Mouse (Mus musculus) liver, adult 2 months (tissue): ENCODE measurements around the gene Gm20388. TPM values are rescaled to one million over a fixed set of nuclear protein-coding genes. Genes with fewer than 3 reads are reported as not detected.

Experiments
- DNase-seq: peaks from one replicate; pipeline ENCODE4 v3.0.0-alpha.2; 2011; ENCODE audit warnings: low read depth, low spot score; ENCODE audit errors: extremely low read depth
- H3K27ac ChIP-seq: fragments of 200-500 bp; replicated peaks from 2 replicates; pipeline ENCODE4 v1.5.1; 2012; ENCODE audit warnings: low read depth, mild to moderate bottlenecking, control low read depth, inconsistent platforms, low read length; ENCODE audit not compliant: insufficient read depth
- H3K27me3 ChIP-seq: fragments of 200-500 bp; 2 replicates; pipeline ENCODE4 v1.6.1; 2012; ENCODE audit warnings: mild to moderate bottlenecking, moderate library complexity, low read length, inconsistent platforms; ENCODE audit not compliant: control insufficient read depth, insufficient read depth
- H3K36me3 ChIP-seq: fragments of 200-500 bp; 2 replicates; pipeline ENCODE4 v1.6.1; 2012; ENCODE audit warnings: low read length, inconsistent platforms; ENCODE audit not compliant: control insufficient read depth, insufficient read depth
- H3K4me1 ChIP-seq: fragments of 200-500 bp; 2 replicates; pipeline ENCODE4 v1.6.1; 2011; ENCODE audit warnings: low read length; ENCODE audit not compliant: control insufficient read depth, insufficient read depth
- H3K4me3 ChIP-seq: fragments of 200-500 bp; 2 replicates; pipeline ENCODE4 v1.5.1; 2011; ENCODE audit warnings: low read depth, mild to moderate bottlenecking, control low read depth, low read length, moderate library complexity; ENCODE audit not compliant: insufficient read depth
- H3K79me2 ChIP-seq: fragments of 200-500 bp; 2 replicates; pipeline ENCODE4 v1.6.1; 2012; ENCODE audit warnings: inconsistent platforms, mild to moderate bottlenecking, low read length, moderate library complexity; ENCODE audit not compliant: control insufficient read depth, insufficient read depth
- H3K9ac ChIP-seq: fragments of 200-500 bp; 2 replicates; pipeline ENCODE4 v1.6.1; 2012; ENCODE audit warnings: low read depth, mild to moderate bottlenecking, control low read depth, inconsistent platforms, low read length
- CTCF ChIP-seq: fragments of 200-500 bp; IDR thresholded peaks from 2 replicates; pipeline ENCODE4 v1.5.1; 2011; ENCODE audit warnings: low read depth, low read length, control low read depth
- POLR2A ChIP-seq: fragments of 200-500 bp; IDR thresholded peaks from 2 replicates; pipeline ENCODE4 v1.6.1; 2011; ENCODE audit warnings: low read length, control low read depth; ENCODE audit not compliant: insufficient read depth; ENCODE audit errors: extremely low read depth
- WGBS: fragments of 180-500 bp; shearing (Covaris S2); methylation state at CpG from one replicate; pipeline ENCODE4 v1.1.7; 2018; 5-methylcytosine and 5-hydroxymethylcytosine counted together
- polyA plus RNA-seq: library from polyadenylated mRNA; depleted of rRNA; stranded (reverse); fragments of >200 nt; gene quantifications from 2 replicates; pipeline ENCODE4 v1.2.3, GENCODE M21; 2012
- total RNA-seq: library from RNA; depleted of rRNA; stranded (reverse); fragments of >200 nt; gene quantifications from 2 replicates; pipeline ENCODE4 v1.2.3, GENCODE M21; 2014

Gm20388 gene
- total and polyA plus RNA-seq, 2 experiments, result 6.4 to 19.9 TPM

DNA sequence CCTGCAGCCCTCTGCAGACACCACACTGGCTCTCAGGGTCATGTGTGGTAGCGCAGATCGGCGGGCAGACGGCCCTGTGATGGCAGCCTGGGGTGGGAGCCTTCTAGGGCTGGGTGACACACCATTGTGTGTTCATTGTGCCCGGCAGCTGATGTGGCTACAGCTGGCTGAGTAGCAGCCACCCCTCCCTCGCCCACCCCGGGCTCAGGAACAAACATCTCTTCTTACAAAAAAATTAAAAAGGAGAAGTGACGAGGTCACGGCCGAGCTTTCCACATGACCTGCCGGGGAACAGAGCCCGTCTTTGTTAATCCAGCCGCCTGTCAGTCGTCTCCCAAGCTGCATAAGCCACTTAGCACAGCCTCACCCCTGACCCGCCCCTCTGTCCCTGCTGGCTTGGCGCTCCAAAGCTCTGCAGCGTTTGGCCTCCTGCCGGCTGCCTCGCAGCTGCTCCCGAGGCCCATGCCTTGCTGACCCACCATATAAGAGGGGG is 412.4 kb downstream of the Gm20388 start:
- H3K9ac ChIP-seq, result no peak overlapping the region
- no peak for TF ChIP-seq POLR2A
- no peak for TF ChIP-seq CTCF
- no peaks in the 10 kb centered on the region for H3K79me2 ChIP-seq
- 0 out of 2 replicates have a peak overlapping the region, but pooled peaks have one; percentile 7 for H3K27ac ChIP-seq
- WGBS, result 35% methylated on average over 20 of the region's 20 CpGs
- H3K4me1 ChIP-seq, result peaks cover 16% of the 10 kb centered on the region
- peak; percentile 18 for DNase-seq
- H3K36me3 ChIP-seq, result no peaks in the 10 kb centered on the region
- no peaks in the 10 kb centered on the region for H3K27me3 ChIP-seq
- no peak overlapping the region for H3K4me3 ChIP-seq

DNA sequence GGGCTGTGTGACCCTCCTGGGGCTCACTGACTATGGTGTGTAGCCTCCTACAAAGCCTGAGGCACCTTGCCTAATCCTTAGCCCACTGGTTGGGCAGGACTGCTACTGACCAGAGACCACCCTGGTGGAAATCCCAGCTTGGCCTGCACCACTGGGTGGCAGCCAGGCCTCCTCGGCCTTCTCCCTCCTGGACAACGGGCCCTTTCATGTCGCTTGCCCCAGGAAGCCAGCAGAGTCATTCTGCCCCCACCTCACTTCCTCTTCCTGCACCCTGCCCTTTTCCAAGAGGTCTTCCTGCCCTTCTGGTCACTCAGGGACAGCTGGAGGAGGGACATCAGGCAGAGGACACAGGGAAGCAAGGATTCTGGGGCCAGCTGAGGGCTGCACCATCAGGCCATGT is 413.9 kb downstream of the Gm20388 start:
- H3K27me3 ChIP-seq, result no peaks in the 10 kb centered on the region
- TF ChIP-seq CTCF (no peak), POLR2A (no peak)
- no peak overlapping the region for H3K4me3 ChIP-seq
- H3K4me1 ChIP-seq, result peaks cover 16% of the 10 kb centered on the region
- WGBS, result 63% methylated on average over 3 of the region's 3 CpGs
- H3K79me2 ChIP-seq, result no peaks in the 10 kb centered on the region; the same call in 1 of the 2 replicates
- peak overlapping the region; percentile 55; the same call in 1 of the 2 replicates for H3K27ac ChIP-seq
- peak; percentile 20 for DNase-seq
- H3K36me3 ChIP-seq, result no peaks in the 10 kb centered on the region
- H3K9ac ChIP-seq, result no peak overlapping the region

DNA sequence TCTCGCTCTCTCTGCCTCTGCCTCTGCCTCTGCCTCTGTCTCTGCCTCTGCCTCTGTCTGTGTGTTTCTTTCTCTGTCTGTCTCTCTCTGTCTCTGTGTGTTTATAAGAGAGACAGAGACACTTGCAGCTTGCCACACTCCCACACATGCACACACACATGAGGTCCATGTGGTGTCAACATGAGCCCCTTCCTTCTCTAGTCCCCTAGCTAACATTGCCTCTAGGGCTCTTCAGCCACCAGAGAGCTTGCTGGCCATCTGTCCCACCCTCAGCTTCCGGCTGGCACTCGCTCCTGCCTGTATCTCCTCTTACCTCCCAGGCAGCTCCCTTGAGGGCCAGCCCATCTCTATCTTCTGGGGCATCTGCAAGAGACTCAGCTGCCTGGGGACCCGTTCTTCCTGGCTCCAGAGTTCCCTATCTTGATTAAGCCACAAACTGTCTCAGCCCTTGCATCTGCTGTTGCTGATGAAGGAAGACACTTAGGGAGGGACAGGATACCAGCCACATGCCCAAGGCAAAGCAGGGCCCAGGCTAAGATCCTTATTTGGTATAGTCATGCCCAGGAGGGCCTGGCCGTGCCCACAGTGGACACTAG is 414.6 kb downstream of the Gm20388 start:
- H3K4me3 ChIP-seq, result no peak overlapping the region
- peak overlapping the region; percentile 55 for H3K27ac ChIP-seq
- no peak for DNase-seq
- no peaks in the 10 kb centered on the region; the same call in 1 of the 2 replicates for H3K79me2 ChIP-seq
- H3K36me3 ChIP-seq, result no peaks in the 10 kb centered on the region
- WGBS, result 88% methylated on average over 5 of the region's 5 CpGs
- peaks cover 16% of the 10 kb centered on the region for H3K4me1 ChIP-seq
- TF ChIP-seq CTCF (no peak), POLR2A (no peak)
- no peak overlapping the region for H3K9ac ChIP-seq
- no peaks in the 10 kb centered on the region for H3K27me3 ChIP-seq

DNA sequence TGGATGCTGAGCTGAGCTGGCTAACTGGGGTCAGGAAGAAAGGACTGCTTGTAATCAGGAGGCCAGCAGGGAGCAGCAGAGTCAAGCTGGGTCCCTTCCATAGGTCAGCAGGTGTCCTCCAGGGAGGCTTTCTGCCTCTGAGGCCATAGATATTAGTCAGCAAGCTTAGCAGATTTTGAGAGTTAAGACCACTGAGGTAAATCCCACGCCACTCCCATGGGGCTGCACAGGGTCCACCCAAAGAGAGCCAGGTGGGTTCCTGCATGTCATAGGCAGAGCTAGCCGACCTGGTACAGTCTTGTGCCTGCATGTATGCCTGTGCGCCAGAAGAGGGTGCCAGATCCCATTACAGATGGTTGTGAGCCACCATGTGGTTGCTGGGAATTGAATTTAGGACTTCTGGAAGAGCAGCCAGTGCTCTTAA is 416.5 kb downstream of the Gm20388 start:
- 72% methylated on average over 3 of the region's 3 CpGs for WGBS
- H3K4me1 ChIP-seq, result peaks cover 16% of the 10 kb centered on the region
- H3K27me3 ChIP-seq, result no peaks in the 10 kb centered on the region
- no peaks in the 10 kb centered on the region; the same call in 1 of the 2 replicates for H3K79me2 ChIP-seq
- no peak overlapping the region for H3K4me3 ChIP-seq
- no peak overlapping the region for H3K9ac ChIP-seq
- no peak overlapping the region for H3K27ac ChIP-seq
- H3K36me3 ChIP-seq, result no peaks in the 10 kb centered on the region
- no peak for DNase-seq
- TF ChIP-seq POLR2A (no peak), CTCF (peak; percentile 76)

DNA sequence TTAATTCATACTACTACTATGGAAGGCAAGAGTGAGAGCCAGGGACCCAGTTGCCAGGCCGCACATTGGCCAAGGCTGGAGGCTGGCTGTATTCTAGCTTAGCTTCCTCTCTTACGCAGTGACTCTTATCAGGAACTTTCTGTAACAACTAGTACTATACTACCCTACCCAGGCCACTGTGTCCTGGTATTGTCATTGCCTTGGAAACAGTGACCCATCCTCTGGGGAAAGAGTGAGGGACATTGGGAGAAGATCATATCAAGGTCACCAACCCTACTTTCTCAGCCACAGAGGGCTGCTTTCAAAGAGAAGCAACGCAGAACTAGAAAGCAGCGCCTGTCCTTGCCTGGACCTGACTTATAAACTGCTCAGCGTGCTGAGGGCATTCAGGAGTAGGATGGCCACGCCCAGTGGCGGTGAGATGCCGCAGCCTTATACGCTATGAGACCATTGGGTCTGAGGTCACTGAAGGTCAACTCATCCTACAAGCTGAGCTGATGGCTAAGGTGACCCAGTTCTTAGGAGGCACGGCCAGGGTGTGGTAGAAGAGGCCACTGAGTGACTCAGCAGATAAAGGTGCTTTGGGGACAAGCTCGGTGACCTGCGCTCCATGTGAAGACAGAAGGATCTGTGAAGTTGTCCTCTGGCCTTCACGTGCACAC is 417.9 kb downstream of the Gm20388 start:
- Histone ChIP-seq H3K4me1 (peaks cover 10% of the 10 kb centered on the region), H3K27me3 (no peaks in the 10 kb centered on the region), H3K27ac (no peak overlapping the region), H3K79me2 (no peaks in the 10 kb centered on the region; the same call in 1 of the 2 replicates), H3K9ac (no peak overlapping the region), H3K36me3 (no peaks in the 10 kb centered on the region), H3K4me3 (no peak overlapping the region)
- WGBS, result 92% methylated on average over 13 of the region's 13 CpGs
- no peak for TF ChIP-seq CTCF
- TF ChIP-seq POLR2A, result no peak
- no peak for DNase-seq
